Mouse (Mus musculus) neural tube, embryonic 13.5 days (tissue): ENCODE data around the gene B3galt1. TPM values are rescaled to one million over a fixed set of nuclear protein-coding genes. Genes with fewer than 3 reads are reported as not detected.

Experiments used
- ATAC-seq: fragments of 200-750 bp; cut with Nextera tagmentation; 2 replicates; pipeline ENCODE4 v1.8.0; 2017; ENCODE audit warnings: low read depth, mild to moderate bottlenecking, moderate TSS enrichment, moderate library complexity
- H3K27ac ChIP-seq: fragments of 300-500 bp; sonication (generic); replicated peaks from 2 replicates; pipeline ENCODE4 v1.5.1; 2015; ENCODE audit warnings: moderate library complexity, mild to moderate bottlenecking, inconsistent platforms
- H3K27me3 ChIP-seq: fragments of 300-500 bp; sonication (generic); 2 replicates; pipeline ENCODE4 v1.6.1; 2015; ENCODE audit warnings: mild to moderate bottlenecking, inconsistent platforms
- H3K36me3 ChIP-seq: fragments of 300-500 bp; sonication (generic); 2 replicates; pipeline ENCODE4 v1.6.1; 2015; ENCODE audit warnings: mild to moderate bottlenecking, inconsistent platforms
- H3K4me1 ChIP-seq: fragments of 300-500 bp; sonication (generic); replicated peaks from 2 replicates; pipeline ENCODE4 v1.6.1; 2015; ENCODE audit warnings: inconsistent platforms
- H3K4me2 ChIP-seq: fragments of 300-500 bp; sonication (generic); 2 replicates; pipeline ENCODE4 v1.6.1; 2015; ENCODE audit warnings: inconsistent platforms, mild to moderate bottlenecking, moderate library complexity
- H3K4me3 ChIP-seq: fragments of 300-500 bp; sonication (generic); 2 replicates; pipeline ENCODE4 v1.5.1; 2015; ENCODE audit warnings: mild to moderate bottlenecking, inconsistent platforms
- H3K9ac ChIP-seq: fragments of 300-500 bp; sonication (generic); 2 replicates; pipeline ENCODE4 v1.6.1; 2015; ENCODE audit warnings: moderate library complexity, mild to moderate bottlenecking, inconsistent platforms
- H3K9me3 ChIP-seq: fragments of 300-500 bp; sonication (generic); 2 replicates; pipeline ENCODE4 v1.6.1; 2016; ENCODE audit warnings: inconsistent platforms
- WGBS: fragments of 180-500 bp; shearing (Covaris S2); methylation state at CpG from one replicate; pipeline ENCODE4 v1.1.7; 2015; 5-methylcytosine and 5-hydroxymethylcytosine counted together
- polyA plus RNA-seq: library from polyadenylated mRNA; unstranded; fragments of >200 nt; fragmentation: Nextera tagmentation; extraction: Ambion mirVana; gene quantifications from 2 replicates; pipeline ENCODE4 v1.2.1, GENCODE M21; 2015

Gene B3galt1
- polyA plus RNA-seq, 1 experiment from 2014 or later = 54.6 TPM

DNA sequence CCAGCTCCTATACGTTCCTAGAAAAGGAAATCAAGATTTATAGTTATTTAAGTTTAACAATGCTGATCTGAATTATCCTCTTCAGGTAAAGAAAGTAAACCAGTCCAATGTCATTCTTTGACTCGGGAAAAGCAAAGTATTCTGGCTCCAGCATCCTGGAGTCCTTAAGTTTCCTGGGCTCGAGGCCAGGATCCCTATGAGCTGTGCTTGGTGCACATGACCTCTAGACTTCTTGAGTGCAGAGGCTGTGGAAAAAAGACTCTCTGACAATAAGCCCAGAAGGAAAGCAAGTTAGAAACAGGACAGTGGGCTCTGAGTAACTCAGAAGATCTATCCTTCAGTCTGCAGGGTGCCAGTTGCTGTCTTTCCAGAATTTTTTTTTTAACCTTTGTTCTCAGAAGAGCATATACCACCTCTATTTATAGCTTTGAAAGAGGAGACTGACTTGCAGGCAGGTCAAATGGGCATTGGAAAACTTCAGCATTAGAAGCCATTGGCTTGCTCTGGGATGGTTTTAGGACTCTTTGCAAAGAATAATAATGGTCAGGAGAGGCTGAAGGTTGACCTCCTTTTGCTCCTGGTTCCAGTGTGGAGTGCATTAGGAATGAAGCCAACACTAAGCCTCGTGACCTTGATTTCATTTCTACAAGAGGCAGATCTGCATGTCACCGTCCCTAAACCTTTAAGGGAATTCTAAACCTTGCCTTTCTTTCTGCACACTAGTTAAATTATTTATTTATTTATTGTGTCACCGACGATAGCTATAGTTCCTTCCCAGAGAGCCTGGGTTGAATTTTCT is 26.4 kb downstream of the B3galt1 start:
- H3K4me1 ChIP-seq = no peaks in the 10 kb centered on the region
- no peak for ATAC-seq
- H3K27me3 ChIP-seq = no peaks in the 10 kb centered on the region
- no peak overlapping the region for H3K4me3 ChIP-seq
- no peak overlapping the region for H3K9ac ChIP-seq
- no peak overlapping the region for H3K4me2 ChIP-seq
- no peaks in the 10 kb centered on the region for H3K36me3 ChIP-seq
- H3K27ac ChIP-seq = no peak overlapping the region
- 78% methylated on average over 7 of the region's 7 CpGs for WGBS
- H3K9me3 ChIP-seq = no peaks in the 10 kb centered on the region

DNA sequence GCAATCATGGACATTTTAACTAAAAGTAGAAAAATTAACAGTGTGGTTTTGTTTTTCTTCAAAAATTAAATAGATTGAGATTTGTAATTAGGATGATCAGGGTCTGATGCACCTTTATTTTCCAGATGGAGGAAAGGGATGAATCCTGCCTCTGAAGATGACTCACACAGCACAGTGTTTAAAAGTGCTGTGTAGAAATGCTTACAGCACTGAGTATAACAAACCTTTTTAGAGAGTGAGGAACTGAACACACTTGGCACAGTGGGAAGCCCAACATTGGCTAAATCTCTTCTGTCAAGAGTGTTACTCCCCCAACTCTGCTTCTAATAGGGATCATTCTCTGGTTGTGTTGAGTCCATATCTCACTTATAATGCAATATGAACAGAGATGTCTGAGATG is 57.2 kb downstream of the B3galt1 start:
- no peaks in the 10 kb centered on the region for H3K36me3 ChIP-seq
- no peak for ATAC-seq
- H3K4me2 ChIP-seq = no peak overlapping the region
- no peaks in the 10 kb centered on the region for H3K9me3 ChIP-seq
- H3K4me3 ChIP-seq = no peak overlapping the region
- no peaks in the 10 kb centered on the region for H3K4me1 ChIP-seq
- no peaks in the 10 kb centered on the region for H3K27me3 ChIP-seq
- no peak overlapping the region for H3K27ac ChIP-seq
- H3K9ac ChIP-seq = no peak overlapping the region

DNA sequence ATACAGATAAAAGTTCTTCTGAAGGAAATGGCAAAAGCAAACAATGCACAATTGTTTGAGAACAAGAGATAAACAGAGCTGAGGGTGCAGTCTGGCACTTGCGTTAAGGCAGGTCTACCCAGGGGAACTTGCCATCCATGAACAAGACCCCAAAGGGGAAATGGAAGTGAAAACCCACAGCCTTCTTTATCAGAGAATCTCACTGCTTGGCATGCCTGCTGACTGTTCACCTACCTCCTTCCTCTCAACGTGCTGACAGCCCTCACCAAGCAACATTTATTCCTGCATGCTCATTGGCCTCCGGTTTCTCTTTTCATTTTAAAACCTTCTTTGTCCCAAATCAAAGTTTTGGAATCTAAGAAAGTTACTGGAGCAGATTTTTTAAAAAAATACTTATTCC is 62.0 kb downstream of the B3galt1 start:
- Histone ChIP-seq H3K9me3 (no peaks in the 10 kb centered on the region), H3K36me3 (no peaks in the 10 kb centered on the region), H3K4me2 (no peak overlapping the region), H3K27ac (no peak overlapping the region), H3K4me1 (no peaks in the 10 kb centered on the region), H3K27me3 (no peaks in the 10 kb centered on the region), H3K4me3 (no peak overlapping the region), H3K9ac (no peak overlapping the region)
- WGBS = 75% methylated on average over 3 of the region's 3 CpGs
- ATAC-seq = no peak

- H3K27me3 ChIP-seq = no peaks in the 10 kb centered on the region
- no peaks in the 10 kb centered on the region for H3K4me1 ChIP-seq
- H3K4me3 ChIP-seq = no peak overlapping the region
- H3K9ac ChIP-seq = no peak overlapping the region
- no peaks in the 10 kb centered on the region for H3K9me3 ChIP-seq
- H3K27ac ChIP-seq = no peak overlapping the region
- no peaks in the 10 kb centered on the region for H3K36me3 ChIP-seq
- H3K4me2 ChIP-seq = no peak overlapping the region
- 84% methylated on average over 3 of the region's 3 CpGs for WGBS
- ATAC-seq = no peak
Observed at GRCm38 (mm10) chr2:67628289-67628688, 62.6 kb downstream of the B3galt1 start.

- Histone ChIP-seq H3K9ac (no peak overlapping the region), H3K36me3 (no peaks in the 10 kb centered on the region), H3K4me2 (no peak overlapping the region), H3K4me3 (no peak overlapping the region), H3K4me1 (peaks cover 14% of the 10 kb centered on the region; the same call in 1 of the 2 replicates), H3K9me3 (no peaks in the 10 kb centered on the region), H3K27me3 (no peaks in the 10 kb centered on the region), H3K27ac (no peak overlapping the region)
- ATAC-seq = no peak
- WGBS = 60% methylated on average over 3 of the region's 3 CpGs
Observed at GRCm38 (mm10) chr2:67654847-67655246, 89.2 kb downstream of the B3galt1 start.

GRCm38 (mm10) chr2:67657372-67657771 is 91.7 kb downstream of the B3galt1 start:
- Histone ChIP-seq H3K27me3 (no peaks in the 10 kb centered on the region), H3K9me3 (no peaks in the 10 kb centered on the region), H3K36me3 (no peaks in the 10 kb centered on the region), H3K4me3 (no peak overlapping the region), H3K9ac (no peak overlapping the region), H3K27ac (no peak overlapping the region), H3K4me2 (no peak overlapping the region), H3K4me1 (peaks cover 14% of the 10 kb centered on the region; the same call in 1 of the 2 replicates)
- 84% methylated on average over 4 of the region's 4 CpGs for WGBS
- no peak for ATAC-seq

GRCm38 (mm10) chr2:67658091-67658490 is 92.4 kb downstream of the B3galt1 start:
- no peaks in the 10 kb centered on the region for H3K36me3 ChIP-seq
- 90% methylated on average over 1 of the region's 1 CpGs for WGBS
- H3K9ac ChIP-seq = no peak overlapping the region
- H3K27me3 ChIP-seq = no peaks in the 10 kb centered on the region
- ATAC-seq = no peak
- H3K4me2 ChIP-seq = no peak overlapping the region
- peaks cover 14% of the 10 kb centered on the region; the same call in 1 of the 2 replicates for H3K4me1 ChIP-seq
- no peaks in the 10 kb centered on the region for H3K9me3 ChIP-seq
- no peak overlapping the region for H3K27ac ChIP-seq
- no peak overlapping the region for H3K4me3 ChIP-seq

DNA sequence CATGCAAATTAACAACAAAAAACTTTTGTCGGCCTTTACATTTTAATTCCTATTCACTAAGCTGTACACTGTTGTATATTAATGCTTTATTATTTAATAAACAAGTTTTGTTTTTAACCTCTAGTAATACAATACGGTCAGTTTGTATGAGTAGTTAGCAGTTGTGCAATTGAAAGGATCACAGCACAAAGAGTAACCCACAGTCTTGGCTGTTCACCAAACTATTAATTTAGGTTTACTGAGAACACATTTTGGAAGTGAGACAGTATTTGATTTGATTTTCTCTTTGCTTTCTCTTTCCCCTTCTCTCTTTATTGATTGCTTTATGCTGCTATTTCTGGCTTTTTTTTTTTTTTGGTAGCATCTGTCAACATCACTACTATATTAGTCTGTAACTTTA is 106.0 kb downstream of the B3galt1 start:
- no peak for ATAC-seq
- no peaks in the 10 kb centered on the region for H3K27me3 ChIP-seq
- H3K4me2 ChIP-seq = no peak overlapping the region
- H3K4me1 ChIP-seq = no peaks in the 10 kb centered on the region
- H3K27ac ChIP-seq = no peak overlapping the region
- H3K4me3 ChIP-seq = no peak overlapping the region
- 85% methylated on average over 2 of the region's 2 CpGs for WGBS
- H3K36me3 ChIP-seq = no peaks in the 10 kb centered on the region
- no peak overlapping the region for H3K9ac ChIP-seq
- no peaks in the 10 kb centered on the region for H3K9me3 ChIP-seq

DNA sequence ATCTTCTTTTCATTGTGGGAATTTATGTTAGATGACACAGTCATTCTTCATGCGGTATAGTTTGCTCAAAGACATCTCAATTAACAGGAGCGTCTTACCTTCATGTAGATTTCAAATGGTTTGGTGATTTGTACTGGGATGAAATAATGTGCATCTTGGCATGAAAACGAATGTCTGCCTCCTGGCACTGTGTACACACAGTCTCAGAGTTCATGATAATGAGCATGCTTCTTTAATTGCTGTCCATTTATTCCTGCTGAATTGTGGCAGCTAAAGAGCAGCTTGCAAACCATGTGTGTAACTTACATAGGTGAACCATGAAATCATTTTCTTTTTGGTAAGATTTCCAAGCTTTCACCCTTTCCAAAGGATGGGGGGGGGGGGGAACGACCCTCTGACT is 112.0 kb downstream of the B3galt1 start:
- no peak overlapping the region for H3K4me2 ChIP-seq
- no peaks in the 10 kb centered on the region for H3K27me3 ChIP-seq
- H3K9me3 ChIP-seq = no peaks in the 10 kb centered on the region
- H3K4me3 ChIP-seq = no peak overlapping the region
- ATAC-seq = peak; percentile 50; the same call in 1 of the 2 replicates
- 36% methylated on average over 4 of the region's 4 CpGs for WGBS
- H3K36me3 ChIP-seq = no peaks in the 10 kb centered on the region
- peaks cover 4% of the 10 kb centered on the region for H3K4me1 ChIP-seq
- no peak overlapping the region for H3K27ac ChIP-seq
- no peak overlapping the region for H3K9ac ChIP-seq

GRCm38 (mm10) chr2:67724249-67724648 is 158.6 kb downstream of the B3galt1 start:
- Histone ChIP-seq H3K36me3 (no peaks in the 10 kb centered on the region), H3K4me3 (no peak overlapping the region), H3K27me3 (no peaks in the 10 kb centered on the region), H3K9me3 (no peaks in the 10 kb centered on the region), H3K27ac (no peak overlapping the region), H3K4me1 (no peaks in the 10 kb centered on the region), H3K4me2 (no peak overlapping the region), H3K9ac (no peak overlapping the region)
- ATAC-seq = no peak
- WGBS = 88% methylated on average over 5 of the region's 5 CpGs

DNA sequence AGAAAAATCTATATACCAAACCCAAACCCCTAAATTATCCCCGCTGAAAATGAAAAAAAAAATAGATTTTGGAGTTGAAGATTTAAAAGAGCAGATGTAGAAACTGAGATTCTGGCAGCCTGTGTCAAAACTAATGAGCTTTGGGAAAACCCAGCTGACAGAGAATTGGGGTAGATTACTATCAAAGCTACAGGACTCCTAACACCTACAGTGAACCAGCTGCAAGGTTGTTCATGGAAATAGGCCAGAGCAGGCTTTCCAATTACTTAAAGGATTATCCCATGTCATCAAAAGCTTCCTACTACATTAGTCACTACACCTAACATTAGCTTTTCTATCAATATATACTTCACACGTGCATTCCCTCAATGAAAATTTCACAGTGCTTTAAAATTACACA is 165.1 kb downstream of the B3galt1 start:
- WGBS = 80% methylated on average over 2 of the region's 2 CpGs
- Histone ChIP-seq H3K36me3 (no peaks in the 10 kb centered on the region), H3K4me3 (no peak overlapping the region), H3K27me3 (no peaks in the 10 kb centered on the region), H3K4me1 (peaks cover 2% of the 10 kb centered on the region; the same call in 1 of the 2 replicates), H3K9me3 (no peaks in the 10 kb centered on the region), H3K4me2 (no peak overlapping the region), H3K27ac (no peak overlapping the region), H3K9ac (no peak overlapping the region)
- ATAC-seq = no peak

DNA sequence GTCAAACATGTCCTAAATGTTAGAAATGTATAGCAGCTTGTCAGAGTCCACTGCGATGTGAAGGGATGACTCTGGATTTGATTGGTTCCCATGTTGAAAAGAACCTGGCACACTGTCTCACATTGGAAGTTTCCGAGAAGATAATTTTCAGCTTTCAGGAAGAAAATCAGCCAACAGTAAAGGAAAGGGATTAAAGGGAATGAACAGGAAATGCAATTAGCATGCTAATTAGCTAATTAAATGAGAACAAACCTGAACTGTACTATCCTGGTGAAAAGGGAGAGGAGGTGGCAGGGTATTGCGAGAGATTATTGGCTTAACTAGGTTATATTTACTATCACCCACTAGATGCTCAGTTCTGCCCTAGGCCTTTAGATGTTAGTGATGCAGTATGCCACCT is 185.9 kb downstream of the B3galt1 start:
- Histone ChIP-seq H3K27me3 (no peaks in the 10 kb centered on the region), H3K36me3 (no peaks in the 10 kb centered on the region), H3K4me3 (no peak overlapping the region), H3K27ac (no peak overlapping the region), H3K9ac (no peak overlapping the region), H3K4me2 (no peak overlapping the region), H3K9me3 (no peaks in the 10 kb centered on the region), H3K4me1 (peaks cover 3% of the 10 kb centered on the region; the same call in 1 of the 2 replicates)
- 77% methylated on average over 3 of the region's 3 CpGs for WGBS
- no peak for ATAC-seq

DNA sequence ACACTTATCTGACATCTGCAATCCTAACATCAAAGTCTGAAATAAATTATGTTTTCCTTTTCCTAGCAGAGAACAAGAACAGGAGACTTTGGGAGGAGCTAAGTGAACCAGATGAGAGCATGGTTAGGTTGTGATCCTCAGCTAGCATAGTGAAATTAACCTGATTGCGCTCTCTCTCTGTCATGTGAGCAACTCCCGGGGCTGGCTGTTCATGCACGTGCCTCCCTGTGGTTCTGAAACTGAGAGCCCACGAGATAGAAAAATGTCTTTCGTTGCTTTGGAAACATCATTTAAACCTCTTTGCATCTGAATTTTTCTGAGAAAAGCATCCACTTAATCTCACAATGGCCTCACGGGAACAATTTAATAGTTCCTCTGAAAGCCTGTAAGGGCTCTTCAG is 190.8 kb downstream of the B3galt1 start:
- peaks cover 5% of the 10 kb centered on the region; the same call in 1 of the 2 replicates for H3K4me1 ChIP-seq
- no peak overlapping the region for H3K9ac ChIP-seq
- 59% methylated on average over 6 of the region's 6 CpGs for WGBS
- no peak overlapping the region for H3K4me2 ChIP-seq
- H3K27me3 ChIP-seq = no peaks in the 10 kb centered on the region
- ATAC-seq = no peak
- H3K4me3 ChIP-seq = no peak overlapping the region
- H3K36me3 ChIP-seq = no peaks in the 10 kb centered on the region
- H3K9me3 ChIP-seq = no peaks in the 10 kb centered on the region
- no peak overlapping the region for H3K27ac ChIP-seq
